Mouse (Mus musculus): ENCODE results near the gene Spata7.

DNA sequence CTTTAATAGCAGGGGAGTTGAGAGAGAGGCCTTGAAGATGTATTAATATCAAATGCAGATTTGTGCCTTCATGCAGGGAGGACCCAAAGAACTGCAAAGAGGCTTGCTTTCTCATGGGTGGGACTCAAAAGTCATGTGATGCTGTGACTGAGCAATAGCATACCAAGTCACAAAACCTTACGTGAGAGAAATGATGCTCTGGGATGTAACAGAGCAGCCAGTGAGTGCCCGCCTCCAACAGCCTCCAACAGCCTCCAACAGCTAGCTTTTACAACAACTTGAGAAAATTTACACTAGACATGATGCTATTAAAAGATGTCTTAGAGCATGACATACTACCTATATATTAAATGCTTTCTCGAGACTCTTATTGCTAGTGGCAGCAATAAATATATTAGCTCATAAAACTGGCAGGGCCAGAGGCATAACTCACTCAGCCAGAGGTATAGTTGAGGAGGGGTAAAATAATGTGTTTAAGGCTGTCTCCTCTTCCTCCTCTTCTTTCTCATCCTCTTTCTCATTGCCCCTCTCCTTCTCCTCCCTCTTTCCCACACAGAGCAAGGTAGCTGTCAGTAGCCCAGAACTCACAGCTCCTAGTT lies 12.9 kb upstream of the Spata7 start:
- TF ChIP-seq CTCF (IDR thresholded peaks at IDR 0.05): no peak
- TF ChIP-seq EP300 (IDR thresholded peaks at IDR 0.05): no peak
